Mouse (Mus musculus) lung, postnatal 25 days (tissue): ENCODE results near the gene Il17rb.
A peak's percentile ranks its signal among the peaks of the same experiment; 100 is the strongest.

Source experiments
- DNase-seq: peaks from one replicate; pipeline ENCODE4 v3.0.0; 2022; ENCODE audit warnings: low spot score

Il17rb gene

GRCm38 (mm10) chr14:30008733-30009575 is at the start of gene Il17rb, which contains the start of gene Chdh:
TSS of gene Il17rb (minus strand) at chr14:30008896.
TSS of gene Chdh (plus strand) at chr14:30009023.
- DNase-seq = peak; percentile 41

GRCm38 (mm10) chr14:30056031-30056766 is 47.5 kb upstream of the Il17rb start:
- DNase-seq = no peak

- DNase-seq = no peak
Measured at GRCm38 (mm10) chr14:30054922-30055321, 46.2 kb upstream of the Il17rb start.

GRCm38 (mm10) chr14:30050280-30050679 is 41.6 kb upstream of the Il17rb start:
- DNase-seq = no peak

GRCm38 (mm10) chr14:30048049-30048448 is 39.4 kb upstream of the Il17rb start:
- no peak for DNase-seq

GRCm38 (mm10) chr14:30046976-30047375 is 38.3 kb upstream of the Il17rb start:
- DNase-seq = no peak

- DNase-seq = no peak
Measured at GRCm38 (mm10) chr14:30045704-30046220, 37.1 kb upstream of the Il17rb start.

GRCm38 (mm10) chr14:30045239-30045638 is 36.5 kb upstream of the Il17rb start:
- peak; percentile 14 for DNase-seq

- DNase-seq = no peak
Measured at GRCm38 (mm10) chr14:30043356-30043940, 34.8 kb upstream of the Il17rb start.

GRCm38 (mm10) chr14:30041836-30042235 is 33.1 kb upstream of the Il17rb start:
- DNase-seq = no peak

GRCm38 (mm10) chr14:30039413-30039812 is 30.7 kb upstream of the Il17rb start:
- DNase-seq = no peak

GRCm38 (mm10) chr14:30038431-30038830 is 29.7 kb upstream of the Il17rb start:
- DNase-seq = no peak

GRCm38 (mm10) chr14:30033405-30033804 is 24.7 kb upstream of the Il17rb start:
- no peak for DNase-seq

- no peak for DNase-seq
Measured at GRCm38 (mm10) chr14:30027378-30027777, 18.7 kb upstream of the Il17rb start.

- no peak for DNase-seq
Measured at GRCm38 (mm10) chr14:30024387-30024786, 15.7 kb upstream of the Il17rb start.

- no peak for DNase-seq
Measured at GRCm38 (mm10) chr14:30022471-30022870, 13.8 kb upstream of the Il17rb start.

GRCm38 (mm10) chr14:30019792-30020575 is 11.3 kb upstream of the Il17rb start:
- DNase-seq = no peak

- DNase-seq = no peak
Measured at GRCm38 (mm10) chr14:30019375-30019774, 10.7 kb upstream of the Il17rb start.

GRCm38 (mm10) chr14:30018846-30019245 is 10.2 kb upstream of the Il17rb start:
- DNase-seq = no peak

- DNase-seq = no peak
Measured at GRCm38 (mm10) chr14:30018463-30018801, 9.7 kb upstream of the Il17rb start.

- DNase-seq = no peak
Measured at GRCm38 (mm10) chr14:30017794-30018462, 9.2 kb upstream of the Il17rb start.
